Mouse (Mus musculus) forebrain, embryonic 12.5 days (tissue): ENCODE measurements around the gene 1700001L19Rik. TPM values are rescaled to one million over a fixed set of nuclear protein-coding genes. Genes with fewer than 3 reads are reported as not detected.
A peak's percentile ranks its signal among the peaks of the same experiment; 100 is the strongest.
"Not testable (repeated sequence)": the region's sequence is repeated elsewhere in the genome, so short reads cannot be mapped to it uniquely, and the experiment has no call there.

Source experiments
- ATAC-seq: fragments of 200-750 bp; cut with Nextera tagmentation; 2 replicates; pipeline ENCODE4 v1.8.0; 2017; ENCODE audit warnings: moderate TSS enrichment; ENCODE audit not compliant: low FRiP score
- H3K27ac ChIP-seq: fragments of 300-500 bp; sonication (generic); 2 replicates; pipeline ENCODE4 v1.5.1; 2016; ENCODE audit warnings: mild to moderate bottlenecking
- H3K27me3 ChIP-seq: fragments of 300-500 bp; sonication (generic); 2 replicates; pipeline ENCODE4 v1.6.1; 2016; ENCODE audit warnings: mild to moderate bottlenecking
- H3K36me3 ChIP-seq: fragments of 300-500 bp; sonication (generic); replicated peaks from 2 replicates; pipeline ENCODE4 v1.6.1; 2016; ENCODE audit warnings: mild to moderate bottlenecking
- H3K4me1 ChIP-seq: fragments of 300-500 bp; sonication (generic); 2 replicates; pipeline ENCODE4 v1.6.1; 2016
- H3K4me2 ChIP-seq: fragments of 300-500 bp; sonication (generic); 2 replicates; pipeline ENCODE4 v1.6.1; 2016; ENCODE audit warnings: mild to moderate bottlenecking, moderate library complexity
- H3K4me3 ChIP-seq: fragments of 300-500 bp; sonication (generic); replicated peaks from 2 replicates; pipeline ENCODE4 v1.5.1; 2016; ENCODE audit warnings: mild to moderate bottlenecking
- H3K9ac ChIP-seq: fragments of 300-500 bp; sonication (generic); 2 replicates; pipeline ENCODE4 v1.6.1; 2016; ENCODE audit warnings: mild to moderate bottlenecking
- H3K9me3 ChIP-seq: fragments of 300-500 bp; sonication (generic); 2 replicates; pipeline ENCODE4 v1.6.1; 2016
- WGBS: fragments of 180-500 bp; shearing (Covaris S2); methylation state at CpG from one replicate; pipeline ENCODE4 v1.1.7; 2016; 5-methylcytosine and 5-hydroxymethylcytosine counted together
- polyA plus RNA-seq: library from polyadenylated mRNA; unstranded; fragments of >200 nt; fragmentation: Nextera tagmentation; extraction: Ambion mirVana; gene quantifications from 2 replicates; pipeline ENCODE4 v1.2.1, GENCODE M21; 2016

1700001L19Rik gene
- 0.68 and 1.1 TPM in 2 replicates for polyA plus RNA-seq

DNA sequence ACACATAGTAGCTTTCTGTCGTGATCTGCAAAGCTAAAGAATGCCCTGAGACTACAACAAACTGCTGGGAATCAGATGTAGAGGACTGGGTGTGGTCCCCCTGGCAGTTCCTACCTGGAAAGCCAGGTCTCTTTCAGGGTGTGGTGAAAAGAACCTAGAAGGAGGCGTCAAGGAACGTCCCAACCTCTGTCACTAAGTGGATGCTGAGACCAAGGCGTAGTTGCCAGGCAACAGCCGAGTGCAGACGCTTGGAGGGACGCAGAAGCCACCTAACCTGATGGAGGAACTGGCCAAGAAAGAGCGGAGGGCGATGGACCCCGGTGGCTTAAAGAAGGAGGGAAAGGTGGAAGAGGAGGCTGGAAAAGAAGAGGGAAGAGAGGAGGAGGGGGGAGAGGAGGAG is at the start of gene 1700001L19Rik:
Gene 1700001L19Rik, plus strand, starts transcription at position 223 of the 400 bp plus-strand sequence.
- Histone ChIP-seq H3K9ac (no peak within 1 kb of the TSS), H3K27ac (no peak within 1 kb of the TSS), H3K4me3 (peak within 1 kb of the TSS; percentile 14; the same call in 1 of the 2 replicates), H3K27me3 (no peaks in the 10 kb centered on the region; the same call in none of the 2 replicates), H3K4me2 (peak within 1 kb of the TSS; percentile 45), H3K36me3 (peaks cover 12% of the 10 kb centered on the region), H3K9me3 (no peaks in the 10 kb centered on the region), H3K4me1 (no peaks in the 10 kb centered on the region)
- no peak for ATAC-seq
- 6% methylated on average over 9 of the region's 10 CpGs for WGBS

DNA sequence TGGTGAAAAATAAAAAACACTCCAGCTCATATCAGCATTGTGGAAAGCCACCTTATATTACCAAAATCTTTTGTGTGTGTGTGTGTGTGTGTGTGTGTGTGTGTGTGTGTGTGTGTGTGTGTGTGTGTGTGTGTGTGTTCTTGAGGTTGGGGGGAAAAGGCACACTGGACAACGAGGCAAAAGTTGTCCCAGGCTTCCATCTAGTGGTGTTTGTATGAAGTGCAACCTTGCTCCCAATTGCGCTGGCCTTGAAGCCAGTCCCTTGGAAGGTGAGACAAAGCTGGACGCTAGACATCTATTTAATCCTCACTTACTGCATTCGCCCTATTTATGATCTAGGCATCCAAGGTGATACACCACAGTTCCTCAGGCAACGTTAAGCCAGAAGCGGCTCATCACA is 43.8 kb upstream of the 1700001L19Rik start:
- H3K4me2 ChIP-seq, ATAC-seq, H3K27ac ChIP-seq, H3K36me3 ChIP-seq, H3K4me3 ChIP-seq, H3K4me1 ChIP-seq, H3K9me3 ChIP-seq, H3K27me3 ChIP-seq, H3K9ac ChIP-seq: not testable (repeated sequence)
- WGBS: 24% methylated on average over 4 of the region's 6 CpGs

DNA sequence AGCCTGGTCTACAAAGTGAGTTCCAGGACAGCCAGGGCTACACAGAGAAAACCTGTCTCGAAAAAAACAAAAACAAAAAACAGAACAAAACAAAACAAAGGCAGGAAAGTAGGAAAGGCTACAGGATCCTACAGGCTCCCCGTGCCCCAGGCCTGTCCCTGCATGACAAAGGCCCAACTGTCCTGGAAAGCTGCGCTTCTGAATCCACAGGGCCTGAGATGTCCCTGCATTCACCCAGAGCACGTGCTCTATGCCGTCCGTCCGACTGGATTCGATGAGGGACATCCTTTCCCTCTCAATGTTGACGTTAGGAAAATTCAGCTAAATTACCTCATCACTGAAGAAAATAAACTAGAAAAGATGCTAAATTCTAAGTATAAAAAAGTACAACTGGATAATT is 29.1 kb upstream of the 1700001L19Rik start:
- no peak for ATAC-seq
- Histone ChIP-seq H3K9me3 (no peaks in the 10 kb centered on the region), H3K4me1 (no peaks in the 10 kb centered on the region), H3K4me2 (no peak overlapping the region), H3K36me3 (peaks cover 80% of the 10 kb centered on the region), H3K27ac (no peak overlapping the region), H3K9ac (no peak overlapping the region), H3K4me3 (no peak overlapping the region), H3K27me3 (no peaks in the 10 kb centered on the region)
- 95% methylated on average over 9 of the region's 9 CpGs for WGBS

DNA sequence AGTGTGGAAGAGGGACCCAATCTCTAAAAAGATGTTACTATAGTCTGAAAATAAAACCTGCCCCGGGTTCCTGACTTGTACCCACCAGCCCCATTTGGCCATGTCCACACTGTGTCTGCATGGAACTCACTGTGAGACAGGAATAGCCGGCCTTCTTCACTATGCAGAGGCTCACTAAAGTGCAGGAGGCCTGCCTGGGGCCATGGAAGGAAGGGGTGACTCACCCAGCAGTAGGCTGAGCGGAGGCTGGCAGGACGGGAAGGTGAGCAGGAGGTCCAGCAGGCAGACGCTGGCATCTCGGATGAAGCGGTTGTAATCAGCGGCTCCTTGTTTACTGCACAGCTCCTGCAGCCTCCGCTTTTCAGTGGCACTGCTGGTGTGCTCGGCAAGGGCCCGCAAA is 28.7 kb upstream of the 1700001L19Rik start:
- no peak for ATAC-seq
- Histone ChIP-seq H3K4me2 (no peak overlapping the region), H3K27ac (no peak overlapping the region), H3K9me3 (no peaks in the 10 kb centered on the region), H3K36me3 (peaks cover 75% of the 10 kb centered on the region), H3K27me3 (no peaks in the 10 kb centered on the region), H3K4me3 (no peak overlapping the region), H3K4me1 (no peaks in the 10 kb centered on the region), H3K9ac (no peak overlapping the region)
- 94% methylated on average over 11 of the region's 11 CpGs for WGBS

DNA sequence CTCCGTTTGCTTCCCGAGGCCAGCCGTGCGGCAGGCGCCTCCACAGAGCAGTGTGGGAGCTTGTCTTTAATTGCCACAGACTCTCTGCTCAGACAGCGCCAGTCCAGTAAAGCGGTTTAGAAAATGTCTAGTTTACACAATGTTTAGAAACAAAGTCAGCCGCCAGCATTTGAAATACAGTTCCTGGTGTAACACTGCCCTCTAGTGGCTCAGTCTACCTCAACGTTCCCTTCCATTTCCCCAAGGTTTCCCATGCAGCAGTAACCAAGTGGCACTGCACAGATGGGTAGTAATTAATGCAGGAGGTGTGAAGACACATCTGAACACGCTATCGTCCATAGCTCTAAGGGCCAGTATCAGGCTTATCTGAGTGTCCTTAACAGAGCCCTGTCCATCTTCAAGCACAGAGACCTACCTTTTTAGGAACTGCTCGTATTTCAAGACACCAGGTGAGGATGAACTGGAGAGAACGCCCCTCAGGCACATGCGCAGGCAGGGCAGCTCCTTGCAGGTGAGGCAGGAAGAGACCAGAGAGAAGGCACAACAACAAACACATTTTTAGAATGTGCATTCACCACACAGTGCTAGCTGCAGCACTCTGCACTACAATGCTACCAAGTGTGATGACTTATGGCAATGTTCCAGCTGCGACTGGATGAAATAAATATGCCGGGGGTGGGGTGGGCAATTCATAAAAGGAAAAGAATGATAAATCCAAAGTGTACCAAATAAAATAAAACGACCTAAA is 27.5 kb upstream of the 1700001L19Rik start:
- H3K27ac ChIP-seq: no peak overlapping the region
- no peaks in the 10 kb centered on the region for H3K9me3 ChIP-seq
- H3K4me1 ChIP-seq: no peaks in the 10 kb centered on the region
- peak; percentile 63; the same call in 1 of the 2 replicates for ATAC-seq
- peaks cover 69% of the 10 kb centered on the region for H3K36me3 ChIP-seq
- no peak overlapping the region for H3K4me3 ChIP-seq
- no peak overlapping the region for H3K9ac ChIP-seq
- H3K27me3 ChIP-seq: no peaks in the 10 kb centered on the region
- 70% methylated on average over 17 of the region's 17 CpGs for WGBS
- no peak overlapping the region for H3K4me2 ChIP-seq

DNA sequence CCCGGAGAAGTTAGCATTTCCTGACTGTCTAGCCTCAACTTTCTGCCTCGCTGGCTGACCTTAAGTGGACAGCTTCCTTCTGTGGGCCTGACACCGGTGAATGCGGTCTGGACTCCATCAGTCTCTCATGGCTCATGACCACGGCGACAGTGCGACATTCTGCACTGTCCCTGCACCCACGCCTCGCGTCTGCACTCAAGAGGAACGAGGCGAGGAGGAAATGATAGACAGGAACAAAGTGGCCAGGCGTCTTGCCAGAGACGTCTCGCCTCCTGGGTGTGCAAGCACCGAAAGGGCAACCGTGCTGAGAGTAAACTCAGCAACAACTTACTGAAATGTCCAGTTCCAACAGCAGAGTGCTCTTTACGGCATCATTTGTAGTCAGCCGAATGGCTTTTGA is 25.0 kb upstream of the 1700001L19Rik start:
- no peaks in the 10 kb centered on the region for H3K9me3 ChIP-seq
- H3K27ac ChIP-seq: no peak overlapping the region
- no peak for ATAC-seq
- no peak overlapping the region for H3K4me3 ChIP-seq
- no peaks in the 10 kb centered on the region for H3K4me1 ChIP-seq
- peaks cover 68% of the 10 kb centered on the region for H3K36me3 ChIP-seq
- no peaks in the 10 kb centered on the region for H3K27me3 ChIP-seq
- WGBS: 93% methylated on average over 19 of the region's 19 CpGs
- no peak overlapping the region for H3K4me2 ChIP-seq
- H3K9ac ChIP-seq: no peak overlapping the region

DNA sequence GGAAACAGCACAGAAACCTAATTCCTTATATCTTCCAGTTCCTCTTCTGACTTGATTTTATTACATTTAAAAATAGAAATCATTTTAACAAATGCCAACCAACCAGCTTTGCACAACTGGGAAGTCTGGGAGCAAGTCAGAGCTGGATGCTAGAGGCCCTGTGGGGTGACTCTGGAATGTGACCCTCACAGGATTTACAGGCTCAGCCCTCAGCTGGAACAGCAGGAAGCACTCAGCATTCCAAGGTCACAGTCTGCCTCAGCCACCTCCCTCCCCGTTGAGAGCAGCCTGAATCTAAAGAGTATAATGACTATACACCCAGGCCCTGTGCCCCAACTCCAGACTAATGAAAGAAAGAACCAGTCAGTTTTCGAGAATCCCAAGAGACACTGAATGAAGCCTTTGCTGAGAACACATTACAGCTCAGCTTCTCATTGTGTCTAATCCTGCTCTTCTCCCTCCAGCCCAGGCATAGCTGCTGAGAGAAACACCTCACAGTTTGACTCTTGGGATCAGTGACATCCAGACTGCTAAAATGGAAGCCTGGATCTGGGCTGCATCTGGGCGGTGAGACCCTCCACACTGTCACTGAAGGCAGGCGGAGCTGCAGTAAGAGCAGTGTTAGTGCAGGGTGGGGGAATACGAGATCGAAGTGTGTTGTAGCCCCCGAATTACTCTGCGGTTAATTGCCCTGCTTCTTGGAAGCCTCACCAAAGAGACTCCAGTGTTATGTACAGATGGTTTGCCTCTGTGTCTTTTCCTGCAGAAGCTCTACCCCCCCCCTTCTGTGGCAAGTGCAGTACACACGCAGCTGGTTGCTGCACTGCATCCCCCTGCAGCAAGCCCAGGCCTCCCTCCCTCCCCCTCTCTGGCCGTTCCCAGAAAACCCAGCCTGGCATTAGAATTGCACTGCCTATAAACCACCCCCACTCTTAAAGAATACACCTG is 24.0 kb upstream of the 1700001L19Rik start:
- Histone ChIP-seq H3K9me3 (no peaks in the 10 kb centered on the region), H3K36me3 (peaks cover 69% of the 10 kb centered on the region), H3K4me1 (no peaks in the 10 kb centered on the region), H3K4me3 (no peak overlapping the region), H3K4me2 (no peak overlapping the region), H3K27me3 (no peaks in the 10 kb centered on the region), H3K9ac (no peak overlapping the region), H3K27ac (peak overlapping the region; percentile 26; the same call in 1 of the 2 replicates)
- 59% methylated on average over 10 of the region's 10 CpGs for whole genome bisulfite sequencing
- peak; percentile 5; the same call in 1 of the 2 replicates for ATAC-seq

DNA sequence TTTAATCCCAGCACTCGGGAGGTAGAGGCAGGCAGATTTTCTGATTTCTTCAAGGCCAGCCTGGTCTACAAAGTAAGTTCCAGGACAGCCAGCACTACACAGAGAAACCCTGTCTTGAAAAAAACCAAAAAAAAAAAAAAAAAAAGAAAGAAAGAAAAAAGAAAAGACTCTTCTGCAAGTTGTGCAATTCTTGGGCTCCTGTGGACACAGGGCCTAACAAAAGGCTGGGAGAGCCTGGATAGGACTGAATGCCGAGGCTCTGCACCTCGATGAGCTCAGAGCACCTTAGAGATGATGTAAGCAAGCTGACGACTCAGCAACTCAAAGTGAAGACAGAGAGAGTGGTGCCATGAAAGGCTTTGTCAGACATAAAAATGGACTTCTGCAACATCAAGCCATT is 22.8 kb upstream of the 1700001L19Rik start:
- H3K27me3 ChIP-seq: no peaks in the 10 kb centered on the region
- no peak overlapping the region for H3K27ac ChIP-seq
- no peaks in the 10 kb centered on the region for H3K4me1 ChIP-seq
- no peak overlapping the region for H3K4me2 ChIP-seq
- H3K9ac ChIP-seq: no peak overlapping the region
- no peaks in the 10 kb centered on the region for H3K9me3 ChIP-seq
- H3K36me3 ChIP-seq: peaks cover 70% of the 10 kb centered on the region
- WGBS: 82% methylated on average over 4 of the region's 4 CpGs
- no peak for ATAC-seq
- no peak overlapping the region for H3K4me3 ChIP-seq

DNA sequence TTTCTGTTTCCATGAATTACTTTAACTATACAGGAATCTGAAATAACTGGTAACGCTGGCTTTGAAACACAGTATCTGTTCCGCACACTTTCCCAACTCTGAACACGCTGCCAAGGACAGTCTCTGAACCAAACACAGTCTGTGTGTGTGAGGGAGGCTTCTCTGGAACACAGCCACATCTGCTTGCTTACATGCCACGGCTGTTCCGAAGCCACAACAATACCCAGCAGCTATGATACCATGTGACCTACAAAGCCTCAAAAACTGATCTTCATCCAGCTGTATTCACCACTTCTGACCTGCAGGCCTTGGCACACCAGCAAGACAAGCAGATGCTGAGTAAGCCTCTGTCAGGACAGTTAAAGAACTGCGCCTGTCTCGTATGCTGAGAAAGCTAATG is 19.3 kb upstream of the 1700001L19Rik start:
- peaks cover 40% of the 10 kb centered on the region for H3K36me3 ChIP-seq
- WGBS: 92% methylated on average over 7 of the region's 7 CpGs

DNA sequence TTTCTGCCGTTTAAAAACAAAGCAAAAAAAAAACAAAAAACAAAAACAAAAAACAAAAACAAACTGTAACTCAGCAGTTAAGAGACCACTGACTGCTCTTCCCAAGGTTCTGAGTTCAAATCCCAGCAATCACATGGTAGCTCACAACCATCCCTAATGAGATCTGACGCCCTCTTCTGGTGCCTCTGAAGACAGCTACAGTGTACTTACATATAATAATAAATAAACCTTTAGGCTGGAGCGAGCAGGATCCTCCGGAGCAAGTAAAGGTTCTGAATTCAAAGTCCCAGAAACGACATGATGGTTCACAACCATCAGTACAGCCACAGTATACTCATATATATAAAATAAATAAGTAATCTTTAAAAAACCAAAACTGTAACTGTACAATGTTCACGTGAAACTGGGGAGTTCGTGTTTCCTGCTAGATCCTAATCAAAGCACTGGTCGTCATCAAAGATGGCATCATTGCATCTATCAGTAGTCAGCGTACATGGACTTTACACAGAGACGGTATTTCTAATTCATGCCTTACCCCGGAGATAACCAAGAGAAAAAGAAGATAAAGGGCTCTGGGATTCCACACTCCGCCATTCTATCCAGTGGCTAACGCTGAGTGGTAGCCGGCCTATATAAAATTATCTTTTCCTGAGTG is 16.0 kb upstream of the 1700001L19Rik start:
- Histone ChIP-seq H3K4me1 (peaks cover 21% of the 10 kb centered on the region), H3K4me3 (peak overlapping the region; percentile 66), H3K9ac (peak overlapping the region; percentile 71), H3K4me2 (peak overlapping the region; percentile 84), H3K9me3 (no peaks in the 10 kb centered on the region), H3K27me3 (no peaks in the 10 kb centered on the region), H3K36me3 (peaks cover 50% of the 10 kb centered on the region), H3K27ac (peak overlapping the region; percentile 75)
- WGBS: 28% methylated on average over 14 of the region's 14 CpGs
- peak; percentile 17 for ATAC-seq

More for the DNA sequence above, 19.3 kb upstream of the 1700001L19Rik start:
- ATAC-seq: no peak
- Histone ChIP-seq H3K4me3 (no peak overlapping the region), H3K9ac (no peak overlapping the region), H3K27me3 (no peaks in the 10 kb centered on the region), H3K4me2 (no peak overlapping the region), H3K27ac (no peak overlapping the region), H3K4me1 (peaks cover 18% of the 10 kb centered on the region), H3K9me3 (no peaks in the 10 kb centered on the region)

DNA sequence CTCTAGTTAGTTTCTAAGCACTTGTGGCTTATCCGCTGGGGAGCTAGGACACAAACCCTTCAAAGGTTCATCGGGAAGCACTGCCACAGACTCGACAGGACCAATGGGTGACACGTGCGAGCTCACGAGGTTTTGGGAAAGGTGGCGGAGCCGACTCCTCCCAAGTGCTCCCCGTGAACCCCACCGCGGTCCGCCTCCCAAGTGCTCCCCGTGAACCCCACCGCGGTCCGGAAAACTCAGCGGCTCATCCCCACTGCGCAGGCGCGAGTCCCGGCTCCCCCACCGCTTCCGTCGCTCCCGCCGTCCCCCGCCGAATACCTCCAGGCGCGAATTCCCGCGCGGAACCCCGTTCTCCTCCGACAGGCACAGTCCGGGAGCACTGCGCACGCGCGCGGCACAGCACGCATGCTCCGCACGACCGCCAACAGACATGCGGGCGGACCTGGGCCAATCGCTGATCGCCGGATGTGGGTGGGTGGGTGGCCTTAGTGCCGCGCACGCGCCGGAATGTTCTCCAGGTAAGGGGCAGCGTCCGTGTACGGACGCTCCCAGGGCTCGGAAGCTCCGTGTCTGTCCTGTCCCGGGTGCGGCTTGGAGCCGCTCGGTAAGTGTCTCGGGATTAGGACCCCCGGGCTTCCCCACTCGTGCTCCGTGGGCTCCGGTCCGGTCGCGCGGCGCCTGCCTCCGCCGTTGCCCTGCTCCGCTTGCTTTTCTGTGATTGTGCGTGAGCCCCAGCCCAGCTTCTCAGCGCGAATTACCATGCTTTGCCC is 15.3 kb upstream of the 1700001L19Rik start, which contains the start of the genes Mtrr and Fastkd3:
Gene Mtrr, minus strand, starts transcription at position 403 of the 770 bp plus-strand sequence.
Gene Fastkd3, plus strand, starts transcription at position 488 of the 770 bp plus-strand sequence.
- WGBS: under 1% methylated on average over 80 of the region's 81 CpGs
- Histone ChIP-seq H3K9ac (peak within 1 kb of the TSS; percentile 71), H3K36me3 (peaks cover 47% of the 10 kb centered on the region), H3K9me3 (no peaks in the 10 kb centered on the region), H3K27me3 (no peaks in the 10 kb centered on the region), H3K27ac (peak within 1 kb of the TSS; percentile 75), H3K4me1 (peaks cover 21% of the 10 kb centered on the region), H3K4me3 (peak within 1 kb of the TSS; percentile 66), H3K4me2 (peak within 1 kb of the TSS; percentile 84)
- ATAC-seq: peak; percentile 100
